Mouse (Mus musculus): ENCODE data around the gene Cpm. TPM values are rescaled to one million over a fixed set of nuclear protein-coding genes. Genes with fewer than 3 reads are reported as not detected.

The Cpm gene
- polyA plus RNA-seq, 1 experiment from 2014 or later = 55.7 TPM

GRCm38 (mm10) chr10:117591766-117592165 is 37.5 kb upstream of the Cpm start:
- WGBS = 64% methylated on average over 9 of the region's 9 CpGs
- Histone ChIP-seq H3K9ac (ENCODE audit: low read depth, low read length) (no peak overlapping the region), H3K4me2 (no peak overlapping the region)

GRCm38 (mm10) chr10:117592306-117593040 is 36.8 kb upstream of the Cpm start:
- no peaks in the 10 kb centered on the region for H3K27me3 ChIP-seq (replicated peaks; ENCODE audit: control insufficient read depth, insufficient read depth, low read length)
- H3K9me3 ChIP-seq (ENCODE audit: control insufficient read depth, low read length) = no peaks in the 10 kb centered on the region
- no peak overlapping the region for H3K4me3 ChIP-seq (ENCODE audit: low read depth, low read length)
- DNase-seq (ENCODE audit: low spot score) = no peak
- H3K9ac ChIP-seq (ENCODE audit: low read depth, low read length) = no peak overlapping the region
- no peak overlapping the region for H3K27ac ChIP-seq (ENCODE audit: low read depth, low read length)
- WGBS = 72% methylated on average over 7 of the region's 7 CpGs
- H3K4me2 ChIP-seq = no peak overlapping the region
- H3K36me3 ChIP-seq (ENCODE audit: control insufficient read depth, insufficient read depth, low read length) = no peaks in the 10 kb centered on the region
- no peak for ATAC-seq (replicated peaks; ENCODE audit: low FRiP score)
- no peaks in the 10 kb centered on the region for H3K4me1 ChIP-seq (replicated peaks; ENCODE audit: control insufficient read depth, insufficient read depth, low read length)

More at GRCm38 (mm10) chr10:117591766-117592165, 37.5 kb upstream of the Cpm start:
- Histone ChIP-seq H3K4me3 (ENCODE audit: low read depth, low read length) (no peak overlapping the region), H3K27ac (ENCODE audit: low read depth, low read length) (no peak overlapping the region), H3K4me1 (replicated peaks; ENCODE audit: control insufficient read depth, insufficient read depth, low read length) (no peaks in the 10 kb centered on the region), H3K27me3 (replicated peaks; ENCODE audit: control insufficient read depth, insufficient read depth, low read length) (no peaks in the 10 kb centered on the region), H3K9me3 (ENCODE audit: control insufficient read depth, low read length) (no peaks in the 10 kb centered on the region), H3K36me3 (ENCODE audit: control insufficient read depth, insufficient read depth, low read length) (no peaks in the 10 kb centered on the region)
- DNase-seq (ENCODE audit: low spot score) (no peak), ATAC-seq (replicated peaks; ENCODE audit: low FRiP score) (no peak)

DNA sequence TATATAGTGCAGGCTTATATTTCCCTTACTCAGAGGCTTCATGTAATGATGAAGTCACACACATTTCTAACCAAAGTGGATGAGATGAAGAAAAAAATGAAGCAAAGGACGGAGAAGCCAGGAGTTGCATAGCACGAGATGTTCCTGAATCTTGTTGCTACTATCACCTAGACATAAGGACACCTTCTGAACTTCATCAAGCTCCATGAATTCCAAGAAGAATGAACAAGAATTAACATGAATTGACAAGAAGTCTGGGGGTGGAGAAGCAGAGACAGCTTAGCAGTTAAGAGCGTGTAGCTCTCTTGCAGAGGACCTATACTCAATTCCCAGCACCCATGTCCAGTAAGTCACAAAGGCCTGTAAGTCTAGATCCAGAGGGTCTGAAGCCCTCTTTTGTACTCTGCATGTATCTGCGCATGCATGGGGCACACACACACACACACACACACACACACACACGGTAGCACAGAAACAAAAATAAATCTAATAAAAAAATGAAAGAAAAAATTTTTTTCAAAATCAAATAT is 36.2 kb upstream of the Cpm start:
- Histone ChIP-seq H3K4me3 (ENCODE audit: low read depth, low read length) (no peak overlapping the region), H3K27ac (ENCODE audit: low read depth, low read length) (no peak overlapping the region), H3K4me1 (replicated peaks; ENCODE audit: control insufficient read depth, insufficient read depth, low read length) (no peaks in the 10 kb centered on the region), H3K27me3 (replicated peaks; ENCODE audit: control insufficient read depth, insufficient read depth, low read length) (no peaks in the 10 kb centered on the region), H3K9me3 (ENCODE audit: control insufficient read depth, low read length) (no peaks in the 10 kb centered on the region), H3K4me2 (no peak overlapping the region), H3K9ac (ENCODE audit: low read depth, low read length) (no peak overlapping the region), H3K36me3 (ENCODE audit: control insufficient read depth, insufficient read depth, low read length) (no peaks in the 10 kb centered on the region)
- no peak for DNase-seq (ENCODE audit: low spot score)
- no peak for ATAC-seq (replicated peaks; ENCODE audit: low FRiP score)
- 80% methylated on average over 5 of the region's 5 CpGs for WGBS

- no peaks in the 10 kb centered on the region for H3K9me3 ChIP-seq (ENCODE audit: control insufficient read depth, low read length)
- H3K4me2 ChIP-seq = no peak overlapping the region
- WGBS = 88% methylated on average over 13 of the region's 13 CpGs
- no peak for ATAC-seq (replicated peaks; ENCODE audit: low FRiP score)
- H3K9ac ChIP-seq (ENCODE audit: low read depth, low read length) = no peak overlapping the region
- no peaks in the 10 kb centered on the region for H3K4me1 ChIP-seq (replicated peaks; ENCODE audit: control insufficient read depth, insufficient read depth, low read length)
- no peaks in the 10 kb centered on the region for H3K36me3 ChIP-seq (ENCODE audit: control insufficient read depth, insufficient read depth, low read length)
- no peaks in the 10 kb centered on the region for H3K27me3 ChIP-seq (replicated peaks; ENCODE audit: control insufficient read depth, insufficient read depth, low read length)
- H3K27ac ChIP-seq (ENCODE audit: low read depth, low read length) = no peak overlapping the region
- no peak for DNase-seq (ENCODE audit: low spot score)
- no peak overlapping the region for H3K4me3 ChIP-seq (ENCODE audit: low read depth, low read length)
Observed at GRCm38 (mm10) chr10:117593857-117594256, 35.4 kb upstream of the Cpm start.

DNA sequence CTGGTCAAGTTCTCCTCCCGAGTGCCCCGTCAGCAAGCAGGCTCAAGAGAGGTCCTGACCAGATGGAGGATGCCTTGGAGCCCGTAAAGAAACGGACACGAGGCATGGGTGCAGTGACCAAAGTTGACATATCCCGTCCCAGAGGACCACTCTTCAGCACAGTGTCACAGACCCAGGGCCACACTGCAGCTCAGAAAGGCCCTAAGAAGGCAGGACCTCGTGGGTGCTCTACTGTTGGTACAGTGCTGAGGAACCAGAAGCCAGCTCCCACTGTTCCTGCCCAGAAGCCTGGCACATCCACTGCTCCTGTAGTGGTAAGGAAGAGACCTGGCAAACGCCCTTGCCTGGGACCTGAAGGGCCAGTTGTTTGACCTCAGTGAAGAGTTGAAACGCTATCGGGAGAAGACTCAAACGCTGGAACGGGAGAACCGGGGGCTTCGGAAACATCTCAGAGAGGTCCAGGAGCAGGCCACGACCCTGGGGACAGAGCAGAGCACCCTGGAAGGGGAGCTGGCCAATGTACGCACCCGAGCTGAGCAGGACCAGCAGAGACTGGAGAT is 34.9 kb upstream of the Cpm start:
- no peaks in the 10 kb centered on the region for H3K9me3 ChIP-seq (ENCODE audit: control insufficient read depth, low read length)
- no peaks in the 10 kb centered on the region for H3K4me1 ChIP-seq (replicated peaks; ENCODE audit: control insufficient read depth, insufficient read depth, low read length)
- no peak for DNase-seq (ENCODE audit: low spot score)
- H3K4me3 ChIP-seq (ENCODE audit: low read depth, low read length) = no peak overlapping the region
- ATAC-seq (replicated peaks; ENCODE audit: low FRiP score) = no peak
- H3K4me2 ChIP-seq = no peak overlapping the region
- no peak overlapping the region for H3K9ac ChIP-seq (ENCODE audit: low read depth, low read length)
- 84% methylated on average over 17 of the region's 17 CpGs for WGBS
- no peaks in the 10 kb centered on the region for H3K36me3 ChIP-seq (ENCODE audit: control insufficient read depth, insufficient read depth, low read length)
- no peaks in the 10 kb centered on the region for H3K27me3 ChIP-seq (replicated peaks; ENCODE audit: control insufficient read depth, insufficient read depth, low read length)
- no peak overlapping the region for H3K27ac ChIP-seq (ENCODE audit: low read depth, low read length)

DNA sequence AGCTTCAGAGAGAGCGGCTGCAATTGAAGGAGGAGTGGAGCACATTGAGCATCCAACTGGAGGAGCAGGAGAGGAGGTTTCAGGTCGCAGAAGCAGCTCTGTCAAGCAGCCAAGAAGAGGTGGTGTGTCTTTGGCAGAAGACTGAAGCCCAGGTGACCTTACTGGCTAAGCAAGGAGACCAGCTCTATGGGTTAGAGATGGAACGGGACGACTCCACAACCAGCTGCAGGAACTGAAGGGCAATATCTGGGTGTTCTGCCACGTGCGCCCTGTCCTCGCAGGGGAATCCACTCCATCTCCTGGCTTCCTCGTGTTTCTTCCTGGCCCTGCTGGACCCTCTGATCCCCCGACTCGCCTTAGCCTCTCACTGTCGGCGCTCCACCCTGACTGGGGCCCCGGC is 34.4 kb upstream of the Cpm start:
- Histone ChIP-seq H3K9me3 (ENCODE audit: control insufficient read depth, low read length) (no peaks in the 10 kb centered on the region), H3K9ac (ENCODE audit: low read depth, low read length) (no peak overlapping the region), H3K27ac (ENCODE audit: low read depth, low read length) (no peak overlapping the region), H3K4me1 (replicated peaks; ENCODE audit: control insufficient read depth, insufficient read depth, low read length) (no peaks in the 10 kb centered on the region), H3K4me3 (ENCODE audit: low read depth, low read length) (no peak overlapping the region), H3K4me2 (no peak overlapping the region), H3K36me3 (ENCODE audit: control insufficient read depth, insufficient read depth, low read length) (no peaks in the 10 kb centered on the region), H3K27me3 (replicated peaks; ENCODE audit: control insufficient read depth, insufficient read depth, low read length) (no peaks in the 10 kb centered on the region)
- DNase-seq (ENCODE audit: low spot score) (no peak), ATAC-seq (replicated peaks; ENCODE audit: low FRiP score) (no peak)
- 90% methylated on average over 13 of the region's 13 CpGs for WGBS

DNA sequence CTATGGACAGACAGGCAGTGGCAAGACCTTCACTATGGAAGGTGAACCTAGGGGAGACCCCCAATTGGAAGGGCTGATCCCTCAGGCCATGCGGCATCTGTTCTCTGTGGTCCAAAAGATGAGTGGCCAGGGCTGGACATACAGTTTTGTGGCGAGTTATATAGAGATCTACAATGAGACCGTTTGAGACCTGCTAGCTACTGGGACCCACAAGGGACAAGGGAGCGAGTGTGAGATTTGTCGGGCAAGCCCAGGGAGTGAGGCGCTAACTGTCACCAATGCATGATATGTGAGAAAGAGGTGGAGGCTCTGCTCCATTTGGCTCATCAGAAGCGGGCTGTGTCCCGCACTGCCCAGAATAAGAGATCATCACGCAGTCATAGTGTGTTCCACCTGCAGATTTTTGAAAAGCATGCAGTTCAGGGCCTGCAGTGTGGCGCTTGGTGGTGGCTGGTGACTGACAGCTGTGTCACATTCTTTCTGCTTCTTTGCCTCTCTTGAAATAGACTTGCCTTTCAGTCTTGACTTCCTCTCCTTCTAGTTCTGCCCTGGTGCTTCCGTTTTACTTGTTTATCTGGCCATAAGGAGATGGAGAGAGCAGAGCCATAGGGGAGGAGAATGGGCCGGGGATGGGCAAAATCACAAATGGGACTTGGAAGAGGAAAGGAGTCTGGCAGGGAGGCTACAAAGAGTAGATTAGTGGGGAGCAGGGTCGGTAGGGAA is 33.7 kb upstream of the Cpm start:
- Histone ChIP-seq H3K4me2 (no peak overlapping the region), H3K4me3 (ENCODE audit: low read depth, low read length) (no peak overlapping the region), H3K36me3 (ENCODE audit: control insufficient read depth, insufficient read depth, low read length) (no peaks in the 10 kb centered on the region), H3K9ac (ENCODE audit: low read depth, low read length) (no peak overlapping the region), H3K27me3 (replicated peaks; ENCODE audit: control insufficient read depth, insufficient read depth, low read length) (no peaks in the 10 kb centered on the region), H3K27ac (ENCODE audit: low read depth, low read length) (no peak overlapping the region), H3K9me3 (ENCODE audit: control insufficient read depth, low read length) (no peaks in the 10 kb centered on the region), H3K4me1 (replicated peaks; ENCODE audit: control insufficient read depth, insufficient read depth, low read length) (no peaks in the 10 kb centered on the region)
- no peak for ATAC-seq (replicated peaks; ENCODE audit: low FRiP score)
- WGBS = 65% methylated on average over 13 of the region's 13 CpGs
- no peak for DNase-seq (ENCODE audit: low spot score)

DNA sequence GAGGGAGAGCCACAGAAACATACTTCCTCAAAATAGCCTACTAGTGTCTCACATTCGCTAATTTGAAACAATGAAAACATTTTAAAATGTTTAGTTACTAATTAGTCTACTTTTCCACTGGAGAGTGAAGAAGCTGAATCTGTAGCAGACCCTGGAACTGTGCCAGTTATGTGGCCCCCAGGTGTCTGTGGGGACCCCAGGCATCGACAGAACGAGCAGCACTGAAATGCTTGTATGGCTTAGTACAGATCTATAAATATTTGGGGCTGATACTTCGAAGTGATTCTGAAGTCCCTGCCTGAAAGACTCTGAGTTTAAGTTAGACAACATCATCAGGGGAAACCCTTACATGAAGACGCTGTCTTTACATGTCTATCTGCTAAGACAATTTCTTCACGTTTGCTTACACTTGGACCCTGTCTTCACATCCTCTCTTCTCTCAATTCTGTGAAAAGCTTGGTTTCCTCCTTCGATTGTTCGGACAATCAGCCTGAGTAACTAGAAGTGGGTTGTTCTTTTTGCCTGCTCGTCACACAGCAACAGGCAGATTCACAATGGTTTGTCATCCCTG is 33.0 kb upstream of the Cpm start:
- H3K4me1 ChIP-seq (replicated peaks; ENCODE audit: control insufficient read depth, insufficient read depth, low read length) = no peaks in the 10 kb centered on the region
- WGBS = 71% methylated on average over 9 of the region's 9 CpGs
- H3K4me2 ChIP-seq = no peak overlapping the region
- no peak overlapping the region for H3K27ac ChIP-seq (ENCODE audit: low read depth, low read length)
- no peaks in the 10 kb centered on the region for H3K36me3 ChIP-seq (ENCODE audit: control insufficient read depth, insufficient read depth, low read length)
- H3K27me3 ChIP-seq (replicated peaks; ENCODE audit: control insufficient read depth, insufficient read depth, low read length) = no peaks in the 10 kb centered on the region
- no peak for DNase-seq (ENCODE audit: low spot score)
- H3K9me3 ChIP-seq (ENCODE audit: control insufficient read depth, low read length) = no peaks in the 10 kb centered on the region
- no peak overlapping the region for H3K9ac ChIP-seq (ENCODE audit: low read depth, low read length)
- ATAC-seq (replicated peaks; ENCODE audit: low FRiP score) = no peak
- no peak overlapping the region for H3K4me3 ChIP-seq (ENCODE audit: low read depth, low read length)
